Mouse (Mus musculus) thymus, postnatal 25 days (tissue): ENCODE data around the gene Zfp113.
"Not testable (repeated sequence)": the region's sequence is repeated elsewhere in the genome, so short reads cannot be mapped to it uniquely, and the experiment has no call there.

Experiments used
- DNase-seq: peaks from one replicate; pipeline ENCODE4 v3.0.0; 2022

The Zfp113 gene

GRCm38 (mm10) chr5:138137257-138137656, 18.3 kb downstream of the Zfp113 start:
- DNase-seq = no peak

- DNase-seq = no peak
These were observed 23.0 kb downstream of the Zfp113 start for GRCm38 (mm10) chr5:138132425-138133064.

GRCm38 (mm10) chr5:138118041-138118440, 37.5 kb downstream of the Zfp113 start:
- DNase-seq = no peak

GRCm38 (mm10) chr5:138117199-138118015, 38.1 kb downstream of the Zfp113 start:
- DNase-seq = no peak

GRCm38 (mm10) chr5:138116255-138117198, 39.0 kb downstream of the Zfp113 start, which contains the start of gene Zscan21:
Gene Zscan21, plus strand, starts transcription at chr5:138116903.
- peak; percentile 89 for DNase-seq

GRCm38 (mm10) chr5:138109847-138110396, 45.6 kb downstream of the Zfp113 start:
- DNase-seq = not testable (repeated sequence)

- no peak for DNase-seq
These were observed 48.4 kb downstream of the Zfp113 start for GRCm38 (mm10) chr5:138107130-138107529.

- no peak for DNase-seq
These were observed 50.6 kb downstream of the Zfp113 start for GRCm38 (mm10) chr5:138104976-138105375.

- DNase-seq = no peak
These were observed 61.1 kb downstream of the Zfp113 start for GRCm38 (mm10) chr5:138094474-138094873.

GRCm38 (mm10) chr5:138092771-138093170, 62.8 kb downstream of the Zfp113 start:
- DNase-seq = no peak

GRCm38 (mm10) chr5:138090737-138091136, 64.8 kb downstream of the Zfp113 start:
- DNase-seq = no peak

GRCm38 (mm10) chr5:138090271-138090670, 65.3 kb downstream of the Zfp113 start:
- peak; percentile 10 for DNase-seq
